Mouse (Mus musculus) fibroblast of lung, adult 2 months (primary cell): ENCODE measurements around the gene Snx10.
"Not testable (repeated sequence)": the region's sequence is repeated elsewhere in the genome, so short reads cannot be mapped to it uniquely, and the experiment has no call there.

Experiments used
- DNase-seq: peaks from one replicate; pipeline ENCODE4 v3.0.0-alpha.2; 2011; ENCODE audit warnings: low read depth

Snx10 gene

DNA sequence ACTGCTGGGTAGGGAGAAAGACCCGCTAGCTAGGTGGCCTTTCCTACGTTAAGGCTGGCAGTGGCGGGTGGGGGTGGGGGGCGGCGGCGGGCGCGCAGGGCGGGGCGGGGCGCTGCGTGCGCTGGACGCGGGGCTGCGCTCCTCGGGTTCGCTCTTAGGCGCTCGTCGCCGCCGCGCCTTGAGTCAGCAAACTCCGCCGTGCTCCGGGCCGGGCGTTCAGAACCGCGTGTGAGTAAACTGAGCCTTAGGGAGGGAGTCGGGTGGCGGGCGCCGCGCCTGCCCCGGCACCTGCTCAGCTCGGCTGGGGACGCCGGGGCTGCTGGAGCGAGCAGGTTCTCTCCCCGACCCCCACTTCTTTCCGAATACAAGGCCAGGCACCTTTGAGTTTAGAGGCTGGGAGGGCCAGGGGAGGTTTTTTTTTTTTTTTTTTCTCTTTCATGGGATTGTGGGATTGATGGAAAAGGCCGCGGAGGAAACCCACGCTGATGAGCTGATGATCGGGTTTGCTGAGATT, at the start of gene Snx10:
Gene Snx10, plus strand, starts transcription at position 95 of the 514 bp plus-strand sequence.
- DNase-seq, result no peak

DNA sequence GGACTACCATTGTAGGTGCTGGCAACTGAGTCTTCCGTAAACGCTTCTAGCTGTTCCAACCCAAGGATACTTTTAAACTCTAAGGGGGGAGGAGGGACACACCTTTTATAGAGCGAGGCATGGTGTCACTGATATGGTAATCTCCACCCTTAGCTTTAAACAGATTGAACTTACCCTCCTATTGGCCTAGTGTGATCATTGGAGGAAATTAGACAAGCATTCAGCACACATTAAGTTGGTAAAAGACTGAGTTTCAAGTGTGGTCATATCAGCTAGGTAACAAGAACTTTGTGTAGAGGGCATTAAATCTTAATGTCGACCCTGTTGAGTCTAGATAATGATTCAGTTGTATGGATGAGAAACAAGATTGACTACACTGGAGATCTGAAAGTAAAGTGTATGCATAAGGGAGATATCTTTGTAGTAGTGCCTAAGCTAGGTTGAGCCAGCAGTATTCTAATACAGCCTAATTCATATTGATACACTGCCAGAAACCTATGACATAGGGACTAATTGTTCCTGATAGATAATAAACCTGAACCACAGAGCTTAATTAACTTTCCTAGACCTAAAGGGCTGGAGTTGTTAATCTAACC, 44.5 kb upstream of the Snx10 start:
- DNase-seq, result no peak

DNA sequence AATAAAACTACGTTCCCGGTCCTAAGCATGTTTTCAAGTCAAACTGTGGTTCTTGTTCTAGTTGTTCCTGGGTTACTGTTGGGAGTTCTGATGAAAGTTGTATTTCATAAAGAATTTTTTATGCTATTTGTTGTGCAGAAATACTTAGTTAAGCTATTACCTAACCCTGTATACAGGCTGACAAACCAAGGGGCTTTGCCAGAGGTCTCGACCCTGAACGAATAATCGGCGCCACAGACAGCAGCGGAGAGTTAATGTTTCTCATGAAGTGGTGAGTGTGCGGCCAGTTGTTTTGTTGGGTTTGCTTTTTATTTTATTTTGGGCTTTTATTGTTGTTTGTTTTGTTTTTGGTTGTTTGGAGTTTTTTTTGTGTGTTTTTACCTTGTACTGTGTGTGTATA, 42.2 kb upstream of the Snx10 start:
- no peak for DNase-seq

DNA sequence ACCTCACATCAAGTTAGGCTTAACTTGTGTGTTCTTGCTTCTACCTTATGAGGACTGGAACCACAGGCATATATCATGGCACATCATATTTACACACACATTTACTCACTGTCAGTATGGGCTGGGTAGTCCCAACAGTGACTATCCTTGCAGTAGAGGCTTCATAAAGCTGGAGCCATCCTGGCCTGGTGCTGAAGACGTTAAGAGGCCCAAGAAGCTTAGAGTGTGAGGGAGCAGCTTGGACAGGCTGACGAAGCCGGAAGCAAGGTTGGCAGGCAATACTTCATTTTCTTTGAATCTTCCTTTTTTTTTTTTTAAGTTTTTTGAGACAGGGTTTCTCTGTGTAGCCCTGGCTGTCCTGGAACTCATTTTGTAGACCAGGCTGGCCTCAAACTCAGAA, 39.8 kb upstream of the Snx10 start:
- no peak for DNase-seq

DNA sequence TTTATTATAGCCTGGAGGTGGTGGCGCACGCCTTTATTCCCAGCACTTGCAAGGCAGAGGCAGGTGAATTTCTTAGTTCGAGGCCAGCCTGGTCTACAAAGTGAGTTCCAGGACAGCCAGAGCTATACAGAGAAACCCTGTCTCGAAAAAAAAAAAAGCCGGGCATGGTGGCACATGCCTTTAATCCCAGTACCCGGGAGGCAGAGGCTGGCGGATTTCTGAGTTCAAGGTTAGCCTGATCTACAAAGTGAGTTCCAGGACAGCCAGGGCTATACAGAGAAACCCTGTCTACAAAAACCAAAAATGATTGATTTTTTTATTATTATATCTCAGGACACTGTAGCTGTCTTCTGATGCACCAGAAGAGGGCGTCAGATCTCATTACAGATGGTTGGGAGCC, 39.1 kb upstream of the Snx10 start:
- not testable (repeated sequence) for DNase-seq

DNA sequence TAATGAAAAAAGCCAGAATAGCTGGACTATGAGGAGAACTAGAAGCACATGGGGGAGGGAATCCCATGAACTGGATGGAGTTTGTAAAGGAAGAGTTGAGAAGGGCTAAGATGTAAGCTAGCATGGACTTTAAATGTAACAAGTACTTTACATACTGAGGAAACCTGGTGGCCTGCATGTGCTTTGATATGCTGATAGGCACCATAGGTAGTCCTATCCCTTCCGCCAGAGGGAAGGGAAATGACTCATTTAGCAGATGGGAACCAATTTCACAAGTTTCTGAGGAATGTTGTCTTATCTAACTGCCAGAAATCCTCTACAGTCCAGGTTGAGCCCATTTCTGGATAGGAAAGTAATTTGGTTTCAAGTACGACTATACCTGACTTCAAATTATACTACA, 38.1 kb upstream of the Snx10 start:
- DNase-seq, result no peak

DNA sequence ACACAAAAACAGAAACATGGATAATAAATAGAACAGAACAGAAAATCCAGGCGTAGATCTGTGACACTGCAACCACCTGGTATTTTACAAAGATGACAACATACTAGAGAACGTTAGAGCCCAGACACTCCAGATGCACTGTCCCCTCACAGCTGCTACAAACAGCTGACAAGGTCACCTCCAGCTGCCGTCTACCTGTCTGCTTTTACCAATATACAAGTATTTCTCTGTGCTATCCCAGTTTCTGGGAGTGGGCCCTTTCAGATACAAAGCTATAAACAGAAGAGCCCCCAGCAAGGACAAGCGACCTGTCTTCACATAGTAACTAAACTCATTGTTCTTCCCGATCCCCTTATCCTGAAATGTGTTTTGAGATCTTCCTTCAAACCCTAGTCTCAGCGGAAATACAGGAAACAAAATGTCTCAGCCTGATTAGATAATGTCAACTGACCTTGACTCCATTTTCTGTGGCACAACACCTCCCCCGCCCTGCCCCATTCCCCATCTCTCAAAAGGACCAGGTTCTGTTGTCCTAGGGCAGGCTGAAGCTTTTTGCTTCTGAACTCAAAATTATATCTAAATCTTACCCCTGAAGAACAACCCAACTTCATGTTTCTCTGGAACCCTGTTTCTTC, 37.5 kb upstream of the Snx10 start:
- DNase-seq, result no peak

DNA sequence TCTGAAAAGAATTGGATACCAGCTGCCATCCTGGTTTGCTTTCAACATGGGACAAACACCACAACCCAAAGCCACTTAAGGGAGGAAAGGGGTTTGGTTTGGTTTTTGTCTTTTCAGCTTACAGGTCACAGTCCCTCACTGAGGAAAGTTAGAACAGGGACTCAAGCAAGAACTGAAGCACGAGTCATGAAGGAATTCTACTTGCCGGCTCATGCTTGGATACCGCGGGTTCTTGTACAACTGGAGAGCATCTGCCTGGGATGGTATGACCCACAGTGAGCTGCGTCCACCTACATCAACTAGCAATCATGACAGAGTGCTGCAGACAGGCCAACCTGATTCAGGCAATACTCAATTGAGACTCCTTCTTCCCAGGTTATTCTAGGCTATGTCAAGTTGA, 37.0 kb upstream of the Snx10 start:
- no peak for DNase-seq

DNA sequence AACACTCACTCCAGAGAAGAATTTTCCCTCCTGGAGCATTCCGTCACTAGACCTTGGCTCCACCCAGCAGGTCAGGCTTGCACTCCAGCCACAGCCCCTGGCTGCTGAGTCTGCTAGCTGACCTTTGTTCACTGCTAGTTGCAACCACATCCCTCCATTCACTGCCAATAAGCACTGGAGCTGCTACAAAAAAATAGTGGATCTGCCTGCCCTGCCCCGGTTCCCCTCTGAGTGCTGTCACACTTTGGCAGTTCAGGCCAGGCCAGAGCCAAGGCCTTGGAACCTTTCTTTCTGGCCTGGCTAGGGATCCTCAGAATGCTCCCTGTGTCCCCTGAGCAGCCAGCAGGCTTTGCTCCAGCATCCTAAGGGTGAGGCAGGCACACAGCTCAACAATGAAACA, 33.9 kb upstream of the Snx10 start:
- DNase-seq, result peak; percentile 66

DNA sequence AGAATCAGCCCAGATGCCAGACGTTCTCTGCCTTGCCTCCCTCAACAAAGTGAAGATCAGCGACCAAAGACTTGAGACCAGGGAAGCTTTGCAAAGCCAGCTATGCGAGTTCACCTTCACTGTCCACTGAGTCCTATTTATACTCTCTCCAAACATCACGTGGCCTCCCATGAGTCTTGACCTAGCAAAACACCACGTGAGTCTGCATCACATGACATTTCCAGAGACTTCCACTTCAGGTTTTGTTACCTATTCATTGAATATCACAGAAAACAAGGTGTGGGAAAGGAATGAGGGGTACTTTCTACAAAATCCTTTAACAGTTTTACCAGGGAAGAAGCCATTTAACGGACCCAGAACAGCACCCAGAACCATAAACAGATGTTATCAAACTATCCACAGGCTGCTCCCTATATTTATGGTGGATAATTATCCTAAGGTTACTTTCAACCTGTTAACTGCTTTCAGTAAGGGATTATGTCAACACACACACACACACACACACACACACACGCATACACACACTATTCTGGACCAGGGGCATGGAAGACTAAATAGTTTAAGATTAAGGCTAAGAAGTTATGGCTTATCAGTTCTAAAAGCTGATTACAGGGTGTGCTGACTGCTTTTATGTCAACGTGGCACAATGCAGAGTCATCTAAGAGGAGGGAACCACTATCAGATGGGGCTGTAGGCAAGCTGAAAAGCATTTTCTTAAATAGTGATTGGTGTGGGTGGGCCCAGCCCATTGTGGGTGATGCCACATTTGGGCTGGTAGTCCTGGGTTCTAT, 26.2 kb upstream of the Snx10 start:
- DNase-seq, result no peak

DNA sequence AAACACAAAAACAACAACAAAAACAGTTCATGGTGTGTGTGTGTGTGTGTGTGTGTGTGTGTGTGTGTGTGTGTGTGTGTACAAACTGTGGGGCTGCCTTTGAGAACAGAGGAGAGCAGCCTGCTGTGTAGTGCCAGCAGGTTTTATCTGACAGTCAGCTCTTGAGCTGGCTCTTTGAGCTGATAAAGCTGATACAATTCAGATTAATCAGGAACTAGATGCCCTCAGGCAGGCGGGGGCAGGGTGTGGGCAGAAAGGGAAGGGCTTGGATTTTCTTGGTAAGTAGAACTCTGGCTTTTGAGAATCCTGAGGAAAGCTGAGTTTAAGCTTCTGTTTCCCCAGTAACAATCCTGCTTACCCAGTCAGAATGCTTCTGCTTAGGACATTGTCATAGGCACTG, 18.0 kb upstream of the Snx10 start:
- DNase-seq, result no peak

DNA sequence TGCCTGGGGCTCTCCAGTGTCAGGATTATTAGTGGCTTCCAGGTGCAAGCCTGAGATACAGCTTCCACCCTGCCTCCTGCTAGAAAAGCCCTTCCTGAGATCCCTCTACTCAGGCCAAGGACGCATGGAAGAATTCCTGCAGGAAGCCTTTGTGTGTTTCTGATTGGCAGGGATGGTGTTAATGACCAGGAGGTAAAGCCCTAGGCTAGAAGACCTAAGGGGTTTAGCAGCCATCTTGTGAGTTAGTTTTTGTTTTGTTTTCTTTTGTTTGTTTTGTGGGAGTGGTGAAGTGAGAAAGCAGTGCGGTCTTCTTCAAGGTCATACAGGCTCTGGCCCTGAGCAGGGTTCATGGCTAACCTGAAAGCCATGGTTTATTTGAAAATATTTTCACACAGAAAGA, 16.1 kb upstream of the Snx10 start:
- DNase-seq, result no peak

DNA sequence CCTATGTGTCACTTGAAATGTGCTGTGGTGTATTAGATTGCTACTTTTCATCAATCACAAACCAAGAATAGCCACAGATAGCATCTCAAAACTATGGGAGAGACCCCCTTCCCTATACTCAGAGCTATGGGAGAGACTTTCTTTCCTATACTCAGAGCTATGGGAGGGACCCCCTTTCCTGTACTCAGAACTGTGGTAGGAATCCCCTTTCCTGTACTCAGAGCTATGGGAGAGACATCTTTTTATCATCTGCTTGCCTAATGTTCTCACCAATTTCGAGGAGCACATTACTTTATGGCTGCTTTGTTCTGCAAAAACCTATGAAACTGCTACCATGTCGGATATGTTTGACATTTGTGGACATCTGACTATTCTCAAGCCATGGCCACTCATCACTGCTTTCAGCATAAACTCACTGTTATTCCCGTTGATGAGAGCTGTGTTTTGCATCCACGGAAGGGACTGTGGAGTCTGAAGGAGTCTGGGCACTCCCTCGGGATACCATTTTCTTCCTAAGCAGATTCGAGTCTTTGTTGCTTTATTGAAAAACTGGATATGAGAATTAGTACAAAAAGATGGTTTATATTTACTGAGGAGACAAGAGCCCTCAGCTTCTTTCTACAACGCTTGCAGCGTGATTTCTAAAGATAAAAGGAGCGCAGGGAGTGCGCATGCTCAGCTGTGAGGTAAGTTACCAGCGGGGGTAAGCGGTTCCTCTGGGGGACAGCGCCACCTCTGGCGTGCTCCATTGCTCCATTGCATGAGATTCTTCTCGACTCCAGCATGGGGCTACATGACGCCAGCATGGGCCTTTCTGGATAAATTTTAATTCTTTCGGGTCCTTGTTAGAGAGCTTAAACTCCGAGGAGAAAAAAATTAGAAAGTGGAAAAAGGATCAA, 14.7 kb upstream of the Snx10 start:
- DNase-seq, result peak; percentile 59

DNA sequence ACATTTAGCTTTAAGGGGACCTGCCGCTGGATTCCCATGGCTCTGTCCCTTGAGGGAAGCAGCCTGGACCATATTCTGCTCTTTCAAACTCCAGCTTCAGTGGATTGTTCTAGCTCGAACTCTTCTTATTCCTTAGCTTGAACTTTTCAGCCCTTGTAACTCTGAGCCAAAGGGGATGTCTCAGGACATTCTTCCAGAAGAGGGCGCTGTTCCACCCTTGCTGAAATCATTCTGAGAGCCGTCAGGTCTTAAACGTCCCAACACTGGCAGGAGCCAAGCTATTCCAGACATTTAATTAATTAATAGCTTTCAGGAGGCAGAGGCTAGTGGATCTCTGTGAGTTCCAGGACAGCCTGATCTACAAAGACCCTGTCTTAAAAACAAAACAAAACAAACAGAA, 13.6 kb upstream of the Snx10 start:
- DNase-seq, result no peak

DNA sequence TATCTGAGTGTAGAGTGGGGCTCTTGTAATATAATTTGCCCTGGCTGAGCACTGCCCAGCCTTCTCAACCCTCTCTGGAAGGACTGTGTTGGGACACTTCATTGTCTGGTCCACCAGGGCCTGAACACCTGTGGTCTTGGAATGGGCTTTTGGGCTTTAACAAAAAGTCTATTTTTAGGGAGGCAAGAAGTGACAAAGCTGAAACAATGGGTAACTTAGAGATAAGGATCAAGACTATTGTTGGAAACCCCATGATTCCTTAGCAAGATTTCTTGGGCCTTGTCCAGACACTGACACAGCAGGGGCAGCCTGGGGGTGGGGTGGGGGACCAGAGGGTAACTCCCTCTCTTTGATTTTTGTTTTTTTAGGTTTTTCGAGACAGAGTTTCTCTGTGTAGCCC, 12.8 kb upstream of the Snx10 start:
- no peak for DNase-seq

DNA sequence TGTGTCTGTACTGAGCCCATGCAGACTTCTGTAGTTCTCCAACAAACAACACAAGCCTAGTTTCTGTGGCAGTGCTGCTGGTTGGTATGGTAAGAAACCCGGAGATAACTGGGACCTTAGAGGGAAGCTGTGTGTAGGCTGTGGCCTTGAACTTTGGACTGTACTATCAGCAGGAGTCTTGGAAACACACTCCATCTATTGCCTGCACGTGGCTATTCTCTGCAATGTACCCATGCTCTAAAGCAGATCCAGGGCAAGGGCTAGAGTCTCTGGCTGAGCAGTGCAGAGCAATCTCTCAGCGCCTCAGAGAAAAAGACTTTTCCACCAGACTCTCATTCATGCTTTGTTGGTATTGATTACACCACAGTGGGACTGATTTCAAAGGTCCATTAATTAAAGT, 10.0 kb upstream of the Snx10 start:
- no peak for DNase-seq

DNA sequence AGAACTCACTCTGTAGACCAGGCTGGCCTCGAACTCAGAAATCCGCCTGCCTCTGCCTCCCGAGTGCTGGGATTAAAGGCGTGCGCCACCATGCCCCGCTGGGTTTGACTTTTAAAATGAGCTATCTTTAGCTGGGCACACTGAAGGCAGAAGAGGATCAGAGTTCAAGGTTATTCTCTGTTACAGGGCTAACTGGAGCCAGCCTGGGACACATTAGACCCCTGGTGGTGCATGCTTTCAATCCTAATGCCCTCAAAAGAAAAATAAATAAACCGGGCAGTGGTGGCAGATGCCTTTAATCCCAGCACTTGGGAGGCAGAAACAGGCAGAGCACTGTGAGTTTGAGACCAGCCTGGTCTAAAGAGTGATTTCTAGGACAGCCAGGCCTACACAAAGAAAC, 8.8 kb upstream of the Snx10 start:
- no peak for DNase-seq

DNA sequence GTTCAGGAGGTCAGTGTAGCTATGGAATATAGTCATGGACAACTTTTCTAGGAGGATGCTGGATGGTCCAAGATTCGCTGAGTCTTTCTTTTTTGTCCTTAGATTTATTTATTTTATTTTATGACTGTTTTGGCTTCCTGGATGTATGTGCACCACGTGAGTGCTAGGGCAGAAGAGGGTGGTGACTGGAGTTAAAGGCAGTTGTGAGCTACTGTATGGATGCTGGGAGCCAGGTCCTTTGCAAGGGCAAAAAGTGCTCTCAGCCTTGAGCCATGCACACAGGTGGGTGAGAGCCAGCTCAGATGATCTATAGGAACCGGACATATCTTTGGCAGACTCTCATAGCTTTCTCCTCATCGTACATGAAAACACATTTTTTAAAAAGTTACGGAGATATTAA, 391 bp upstream of the Snx10 start:
- DNase-seq, result no peak

DNA sequence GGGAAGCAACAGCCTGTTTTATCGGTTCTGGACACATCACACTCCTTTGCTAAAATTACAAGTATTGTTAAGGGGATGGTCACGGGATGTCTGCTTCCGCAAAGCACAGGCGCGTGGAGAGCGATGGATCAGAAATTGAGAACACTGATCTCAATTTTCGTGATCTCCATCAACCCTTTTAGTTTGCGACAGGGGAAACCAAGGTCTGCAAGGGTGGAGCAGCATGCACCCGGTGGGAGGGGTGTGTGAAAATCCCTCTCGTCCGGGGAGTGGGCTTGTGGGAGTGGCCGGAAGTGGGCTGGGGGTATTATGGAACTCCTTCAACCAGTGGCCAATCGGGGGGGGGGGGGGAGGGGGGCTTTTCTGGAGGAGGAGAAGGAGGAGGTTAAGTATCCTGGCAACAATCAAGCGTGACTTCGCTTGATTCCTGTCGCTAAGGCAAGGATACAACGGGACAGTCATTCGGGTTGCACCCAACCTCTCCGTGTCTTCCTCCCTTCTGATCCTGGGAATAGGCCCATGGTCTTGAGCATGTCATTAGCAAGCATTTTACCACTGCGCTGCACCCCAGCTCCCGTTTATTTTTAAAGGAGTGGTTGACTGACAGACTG, 725 bp downstream of the Snx10 start:
- DNase-seq, result no peak

DNA sequence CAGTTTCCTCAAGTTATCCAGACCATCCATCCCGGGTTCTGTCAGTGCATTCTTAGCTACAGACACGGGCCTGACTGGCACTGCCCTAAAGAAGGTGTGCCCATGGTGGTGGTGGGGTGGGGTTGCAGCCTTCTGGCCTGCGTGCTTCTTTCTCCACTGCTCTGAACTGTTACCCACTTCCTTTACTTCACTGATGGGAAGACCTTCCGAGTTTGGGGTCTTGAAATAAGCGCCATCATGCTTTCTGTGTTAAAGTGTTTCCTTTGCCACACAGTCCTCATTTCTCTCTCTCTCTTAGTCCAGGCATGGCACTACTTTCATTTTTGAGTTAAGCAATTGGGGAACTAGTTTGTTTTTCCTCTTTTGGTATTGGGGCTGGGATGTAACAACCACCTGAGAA, 1.3 kb downstream of the Snx10 start:
- DNase-seq, result no peak

DNA sequence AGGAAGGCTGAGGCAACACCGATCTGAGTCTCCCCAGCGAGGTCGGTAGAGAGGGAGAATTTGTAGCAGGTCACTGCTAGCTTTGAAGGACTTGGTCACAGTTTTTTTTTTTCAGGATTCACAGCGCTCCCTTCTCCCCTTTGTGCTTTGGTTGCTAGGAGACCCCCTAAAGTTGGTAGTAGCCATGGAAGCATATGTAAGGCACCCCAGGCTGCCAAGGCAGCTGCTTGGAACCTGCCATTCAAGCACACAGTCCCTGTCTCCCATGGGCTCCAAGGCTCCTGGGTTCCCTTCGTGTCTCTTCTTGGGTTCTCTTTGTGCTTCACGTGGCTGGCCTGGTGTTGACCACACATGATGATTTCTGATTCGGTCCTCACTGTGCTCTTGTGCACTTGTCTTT, 5.8 kb downstream of the Snx10 start:
- DNase-seq, result no peak
